Mouse (Mus musculus): ENCODE data around the gene Ccnb3. TPM values are rescaled to one million over a fixed set of nuclear protein-coding genes. Genes with fewer than 3 reads are reported as not detected.

Ccnb3 gene
- polyA plus RNA-seq (2014; fragmentation: Nextera tagmentation; extraction: Ambion mirVana) = not detected in 2 replicates

DNA sequence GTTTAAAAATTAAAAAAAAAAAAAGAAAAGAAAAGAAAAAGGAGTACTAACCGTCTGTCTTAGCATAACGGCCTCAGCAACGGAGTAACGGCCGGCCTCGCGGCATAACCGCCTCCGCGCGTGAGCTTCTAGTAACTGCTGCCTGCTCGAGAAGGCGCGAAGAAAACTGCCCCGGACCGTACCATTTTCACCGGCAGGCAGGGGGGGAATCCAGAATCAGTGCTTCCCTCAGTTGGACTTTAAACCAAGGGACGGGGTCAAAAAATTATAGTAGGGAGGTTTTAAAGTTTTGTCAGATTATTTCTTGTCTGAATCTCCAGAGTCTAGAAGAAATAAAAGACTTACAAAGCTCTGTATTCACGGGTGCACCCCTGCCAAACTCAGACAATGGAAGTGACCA, at the start of gene Ccnb3:
Gene Ccnb3 (minus strand): TSS at position 101 of the 400 bp plus-strand sequence.
- WGBS = 90% methylated on average over 19 of the region's 19 CpGs
- Histone ChIP-seq H3K9ac (replicated peaks; ENCODE audit: low read depth, low read length) (no peak within 1 kb of the TSS), H3K4me2 (replicated peaks; ENCODE audit: low read depth, low read length) (no peak within 1 kb of the TSS), H3K4me1 (ENCODE audit: control insufficient read depth, insufficient read depth, low read length) (no peaks in the 10 kb centered on the region), H3K4me3 (ENCODE audit: low read depth, low read length) (no peak within 1 kb of the TSS), H3K27me3 (ENCODE audit: control insufficient read depth, insufficient read depth, low read length) (no peaks in the 10 kb centered on the region), H3K27ac (ENCODE audit: low read length) (no peak within 1 kb of the TSS), H3K9me3 (ENCODE audit: control insufficient read depth, low read depth, low read length) (no peaks in the 10 kb centered on the region), H3K36me3 (ENCODE audit: control insufficient read depth, insufficient read depth, low read length) (no peaks in the 10 kb centered on the region)
- ATAC-seq (ENCODE audit: insufficient number of reproducible peaks, insufficient read depth, low FRiP score, low read depth) = no peak

- H3K9ac ChIP-seq (replicated peaks; ENCODE audit: low read depth, low read length) = no peak overlapping the region
- no peak overlapping the region for H3K4me3 ChIP-seq (ENCODE audit: low read depth, low read length)
- H3K4me2 ChIP-seq (replicated peaks; ENCODE audit: low read depth, low read length) = no peak overlapping the region
- H3K27ac ChIP-seq (ENCODE audit: low read length) = no peak overlapping the region
- no peaks in the 10 kb centered on the region for H3K36me3 ChIP-seq (ENCODE audit: control insufficient read depth, insufficient read depth, low read length)
- no peak for ATAC-seq (ENCODE audit: insufficient number of reproducible peaks, insufficient read depth, low FRiP score, low read depth)
- no peaks in the 10 kb centered on the region for H3K9me3 ChIP-seq (ENCODE audit: control insufficient read depth, low read depth, low read length)
- H3K27me3 ChIP-seq (ENCODE audit: control insufficient read depth, insufficient read depth, low read length) = no peaks in the 10 kb centered on the region
- H3K4me1 ChIP-seq (ENCODE audit: control insufficient read depth, insufficient read depth, low read length) = no peaks in the 10 kb centered on the region
Observed at GRCm38 (mm10) chrX:7090323-7090722, 48.9 kb upstream of the Ccnb3 start.

DNA sequence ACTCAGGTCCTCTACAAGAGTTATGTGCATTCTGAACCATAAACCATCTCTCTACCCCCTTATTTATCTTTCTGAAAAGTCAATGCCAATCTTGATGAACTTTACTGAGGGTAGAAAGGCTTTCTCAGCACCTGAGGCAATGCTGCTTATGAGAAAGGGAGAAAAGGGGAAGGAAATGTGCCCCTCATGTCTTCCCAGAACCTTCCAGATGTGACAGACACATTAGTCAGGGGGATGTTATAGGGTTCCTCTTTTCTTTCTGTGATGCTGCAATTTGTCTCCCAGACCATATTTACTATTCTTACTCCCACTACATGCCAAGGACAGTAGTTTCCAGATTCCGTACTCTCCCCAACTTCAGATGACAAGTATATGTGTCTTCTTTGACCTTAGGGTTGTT, 44.5 kb upstream of the Ccnb3 start:
- 86% methylated on average over 1 of the region's 1 CpGs for WGBS
- Histone ChIP-seq H3K27me3 (ENCODE audit: control insufficient read depth, insufficient read depth, low read length) (no peaks in the 10 kb centered on the region), H3K9me3 (ENCODE audit: control insufficient read depth, low read depth, low read length) (no peaks in the 10 kb centered on the region), H3K36me3 (ENCODE audit: control insufficient read depth, insufficient read depth, low read length) (no peaks in the 10 kb centered on the region), H3K27ac (ENCODE audit: low read length) (no peak overlapping the region), H3K4me1 (ENCODE audit: control insufficient read depth, insufficient read depth, low read length) (no peaks in the 10 kb centered on the region), H3K4me2 (replicated peaks; ENCODE audit: low read depth, low read length) (no peak overlapping the region), H3K4me3 (ENCODE audit: low read depth, low read length) (no peak overlapping the region), H3K9ac (replicated peaks; ENCODE audit: low read depth, low read length) (no peak overlapping the region)
- ATAC-seq (ENCODE audit: insufficient number of reproducible peaks, insufficient read depth, low FRiP score, low read depth) = no peak

GRCm38 (mm10) chrX:7079820-7080429, 38.5 kb upstream of the Ccnb3 start:
- no peaks in the 10 kb centered on the region for H3K27me3 ChIP-seq (ENCODE audit: control insufficient read depth, insufficient read depth, low read length)
- no peak overlapping the region for H3K4me3 ChIP-seq (ENCODE audit: low read depth, low read length)
- no peaks in the 10 kb centered on the region for H3K36me3 ChIP-seq (ENCODE audit: control insufficient read depth, insufficient read depth, low read length)
- no peak for ATAC-seq (ENCODE audit: insufficient number of reproducible peaks, insufficient read depth, low FRiP score, low read depth)
- no peaks in the 10 kb centered on the region for H3K9me3 ChIP-seq (ENCODE audit: control insufficient read depth, low read depth, low read length)
- no peaks in the 10 kb centered on the region for H3K4me1 ChIP-seq (ENCODE audit: control insufficient read depth, insufficient read depth, low read length)
- WGBS = 67% methylated on average over 6 of the region's 6 CpGs
- H3K9ac ChIP-seq (replicated peaks; ENCODE audit: low read depth, low read length) = no peak overlapping the region
- H3K27ac ChIP-seq (ENCODE audit: low read length) = no peak overlapping the region
- H3K4me2 ChIP-seq (replicated peaks; ENCODE audit: low read depth, low read length) = no peak overlapping the region

GRCm38 (mm10) chrX:7068002-7068401, 26.6 kb upstream of the Ccnb3 start:
- Histone ChIP-seq H3K4me1 (ENCODE audit: control insufficient read depth, insufficient read depth, low read length) (no peaks in the 10 kb centered on the region), H3K4me2 (replicated peaks; ENCODE audit: low read depth, low read length) (no peak overlapping the region), H3K27me3 (ENCODE audit: control insufficient read depth, insufficient read depth, low read length) (no peaks in the 10 kb centered on the region), H3K9me3 (ENCODE audit: control insufficient read depth, low read depth, low read length) (no peaks in the 10 kb centered on the region), H3K4me3 (ENCODE audit: low read depth, low read length) (no peak overlapping the region), H3K27ac (ENCODE audit: low read length) (no peak overlapping the region), H3K9ac (replicated peaks; ENCODE audit: low read depth, low read length) (no peak overlapping the region), H3K36me3 (ENCODE audit: control insufficient read depth, insufficient read depth, low read length) (no peaks in the 10 kb centered on the region)
- WGBS = 76% methylated on average over 2 of the region's 2 CpGs
- ATAC-seq (ENCODE audit: insufficient number of reproducible peaks, insufficient read depth, low FRiP score, low read depth) = no peak

DNA sequence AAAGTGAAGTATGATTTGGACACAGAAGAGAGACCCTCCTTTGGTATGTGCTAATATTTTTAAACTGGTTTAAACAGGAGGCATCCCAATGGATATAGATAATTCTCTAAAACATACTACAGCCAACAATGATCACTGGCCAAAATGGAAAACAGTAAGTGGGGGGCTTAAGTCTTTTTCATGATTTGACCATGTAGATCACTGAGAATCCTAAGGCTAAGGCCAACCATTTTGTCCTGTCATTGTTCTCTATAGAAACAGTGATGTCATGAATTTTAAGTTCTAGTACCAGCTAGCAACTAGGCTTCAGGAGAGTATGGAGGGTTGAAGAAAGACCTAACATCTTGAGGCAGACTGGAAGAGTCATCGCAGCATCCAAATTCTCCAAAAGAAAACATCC, 25.8 kb upstream of the Ccnb3 start, which contains the start of gene Akap4:
Gene Akap4 (plus strand): TSS at position 301 of the 400 bp plus-strand sequence.
- no peak within 1 kb of the TSS for H3K27ac ChIP-seq (ENCODE audit: low read length)
- no peaks in the 10 kb centered on the region for H3K4me1 ChIP-seq (ENCODE audit: control insufficient read depth, insufficient read depth, low read length)
- H3K27me3 ChIP-seq (ENCODE audit: control insufficient read depth, insufficient read depth, low read length) = no peaks in the 10 kb centered on the region
- H3K36me3 ChIP-seq (ENCODE audit: control insufficient read depth, insufficient read depth, low read length) = no peaks in the 10 kb centered on the region
- no peaks in the 10 kb centered on the region for H3K9me3 ChIP-seq (ENCODE audit: control insufficient read depth, low read depth, low read length)
- no peak within 1 kb of the TSS for H3K9ac ChIP-seq (replicated peaks; ENCODE audit: low read depth, low read length)
- 96% methylated on average over 1 of the region's 1 CpGs for WGBS
- H3K4me2 ChIP-seq (replicated peaks; ENCODE audit: low read depth, low read length) = no peak within 1 kb of the TSS
- no peak for ATAC-seq (ENCODE audit: insufficient number of reproducible peaks, insufficient read depth, low FRiP score, low read depth)
- H3K4me3 ChIP-seq (ENCODE audit: low read depth, low read length) = no peak within 1 kb of the TSS

- no peak overlapping the region for H3K9ac ChIP-seq (replicated peaks; ENCODE audit: low read depth, low read length)
- no peaks in the 10 kb centered on the region for H3K27me3 ChIP-seq (ENCODE audit: control insufficient read depth, insufficient read depth, low read length)
- H3K4me2 ChIP-seq (replicated peaks; ENCODE audit: low read depth, low read length) = no peak overlapping the region
- no peaks in the 10 kb centered on the region for H3K36me3 ChIP-seq (ENCODE audit: control insufficient read depth, insufficient read depth, low read length)
- ATAC-seq (ENCODE audit: insufficient number of reproducible peaks, insufficient read depth, low FRiP score, low read depth) = no peak
- H3K27ac ChIP-seq (ENCODE audit: low read length) = no peak overlapping the region
- H3K9me3 ChIP-seq (ENCODE audit: control insufficient read depth, low read depth, low read length) = no peaks in the 10 kb centered on the region
- H3K4me1 ChIP-seq (ENCODE audit: control insufficient read depth, insufficient read depth, low read length) = no peaks in the 10 kb centered on the region
- no peak overlapping the region for H3K4me3 ChIP-seq (ENCODE audit: low read depth, low read length)
Observed at GRCm38 (mm10) chrX:7064109-7064508, 22.7 kb upstream of the Ccnb3 start.

GRCm38 (mm10) chrX:7057634-7058033, 16.2 kb upstream of the Ccnb3 start:
- H3K4me1 ChIP-seq (ENCODE audit: control insufficient read depth, insufficient read depth, low read length) = no peaks in the 10 kb centered on the region
- no peaks in the 10 kb centered on the region for H3K27me3 ChIP-seq (ENCODE audit: control insufficient read depth, insufficient read depth, low read length)
- no peak overlapping the region for H3K4me2 ChIP-seq (replicated peaks; ENCODE audit: low read depth, low read length)
- ATAC-seq (ENCODE audit: insufficient number of reproducible peaks, insufficient read depth, low FRiP score, low read depth) = no peak
- H3K4me3 ChIP-seq (ENCODE audit: low read depth, low read length) = no peak overlapping the region
- no peak overlapping the region for H3K9ac ChIP-seq (replicated peaks; ENCODE audit: low read depth, low read length)
- WGBS = 80% methylated on average over 2 of the region's 2 CpGs
- no peak overlapping the region for H3K27ac ChIP-seq (ENCODE audit: low read length)
- H3K9me3 ChIP-seq (ENCODE audit: control insufficient read depth, low read depth, low read length) = no peaks in the 10 kb centered on the region
- H3K36me3 ChIP-seq (ENCODE audit: control insufficient read depth, insufficient read depth, low read length) = no peaks in the 10 kb centered on the region

DNA sequence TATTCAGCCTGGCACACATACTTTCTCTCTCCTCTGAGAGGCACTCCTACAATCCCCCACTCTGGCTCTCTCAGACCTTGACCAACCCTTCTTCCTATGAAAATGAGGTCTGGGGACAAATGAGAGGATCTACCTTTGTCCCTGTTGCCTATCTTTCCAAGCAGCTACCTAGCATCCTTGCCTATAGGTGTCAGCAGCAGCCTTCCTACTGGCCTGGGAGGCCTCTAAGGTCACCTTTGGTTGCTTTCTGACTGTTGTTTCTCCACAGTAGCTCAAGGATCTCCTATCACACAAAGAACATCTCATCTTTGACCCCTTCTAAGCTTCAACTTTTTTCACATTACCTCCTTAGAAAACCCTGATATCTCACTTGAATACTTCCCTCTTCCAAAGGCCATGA, 15.6 kb upstream of the Ccnb3 start:
- Histone ChIP-seq H3K4me3 (ENCODE audit: low read depth, low read length) (no peak overlapping the region), H3K27ac (ENCODE audit: low read length) (no peak overlapping the region), H3K4me2 (replicated peaks; ENCODE audit: low read depth, low read length) (no peak overlapping the region), H3K27me3 (ENCODE audit: control insufficient read depth, insufficient read depth, low read length) (no peaks in the 10 kb centered on the region), H3K9ac (replicated peaks; ENCODE audit: low read depth, low read length) (no peak overlapping the region), H3K36me3 (ENCODE audit: control insufficient read depth, insufficient read depth, low read length) (no peaks in the 10 kb centered on the region), H3K9me3 (ENCODE audit: control insufficient read depth, low read depth, low read length) (no peaks in the 10 kb centered on the region), H3K4me1 (ENCODE audit: control insufficient read depth, insufficient read depth, low read length) (no peaks in the 10 kb centered on the region)
- no peak for ATAC-seq (ENCODE audit: insufficient number of reproducible peaks, insufficient read depth, low FRiP score, low read depth)
